Mouse (Mus musculus): Measurements from ENCODE around the gene Olfr881. TPM values are rescaled to one million over a fixed set of nuclear protein-coding genes. Genes with fewer than 3 reads are reported as not detected.

Olfr881 gene
- not detected in 2 replicates for polyA plus RNA-seq (2015; fragmentation: Nextera tagmentation; extraction: Ambion mirVana)

- Histone ChIP-seq H3K4me3 (no peak within 1 kb of the TSS), H3K36me3 (no peaks in the 10 kb centered on the region), H3K9me3 (no peaks in the 10 kb centered on the region), H3K27me3 (no peaks in the 10 kb centered on the region), H3K4me2 (no peak within 1 kb of the TSS), H3K9ac (no peak within 1 kb of the TSS), H3K4me1 (replicated peaks) (no peaks in the 10 kb centered on the region), H3K27ac (replicated peaks) (no peak within 1 kb of the TSS)
- ATAC-seq (ENCODE audit: low FRiP score, low read depth) = no peak
These were observed at the start of gene Olfr881 for GRCm38 (mm10) chr9:37991525-37991924. TSS of gene Olfr881 (plus strand) at chr9:37991825.

- Histone ChIP-seq H3K9ac (no peak overlapping the region), H3K27me3 (no peaks in the 10 kb centered on the region), H3K4me1 (replicated peaks) (no peaks in the 10 kb centered on the region), H3K9me3 (no peaks in the 10 kb centered on the region), H3K4me3 (no peak overlapping the region), H3K4me2 (no peak overlapping the region), H3K27ac (replicated peaks) (no peak overlapping the region), H3K36me3 (no peaks in the 10 kb centered on the region)
- WGBS = 67% methylated on average over 2 of the region's 2 CpGs
- no peak for ATAC-seq (ENCODE audit: low FRiP score, low read depth)
These were observed 7.1 kb downstream of the Olfr881 start for GRCm38 (mm10) chr9:37998581-37999204.

GRCm38 (mm10) chr9:38000021-38000420 lies 8.4 kb downstream of the Olfr881 start:
- H3K27me3 ChIP-seq = no peaks in the 10 kb centered on the region
- H3K36me3 ChIP-seq = no peaks in the 10 kb centered on the region
- no peak overlapping the region for H3K9ac ChIP-seq
- no peak overlapping the region for H3K27ac ChIP-seq (replicated peaks)
- WGBS = 64% methylated on average over 1 of the region's 1 CpGs
- H3K4me3 ChIP-seq = no peak overlapping the region
- no peaks in the 10 kb centered on the region for H3K4me1 ChIP-seq (replicated peaks)
- no peak for ATAC-seq (ENCODE audit: low FRiP score, low read depth)
- no peaks in the 10 kb centered on the region for H3K9me3 ChIP-seq
- no peak overlapping the region for H3K4me2 ChIP-seq

GRCm38 (mm10) chr9:38025508-38025907 lies 33.9 kb downstream of the Olfr881 start, which contains the start of gene Olfr883:
TSS of gene Olfr883 (plus strand) at chr9:38025808.
- Histone ChIP-seq H3K36me3 (no peaks in the 10 kb centered on the region), H3K27ac (replicated peaks) (no peak within 1 kb of the TSS), H3K4me3 (no peak within 1 kb of the TSS), H3K9me3 (no peaks in the 10 kb centered on the region), H3K4me2 (no peak within 1 kb of the TSS), H3K9ac (no peak within 1 kb of the TSS), H3K4me1 (replicated peaks) (no peaks in the 10 kb centered on the region), H3K27me3 (no peaks in the 10 kb centered on the region)
- no peak for ATAC-seq (ENCODE audit: low FRiP score, low read depth)
- 95% methylated on average over 1 of the region's 1 CpGs for WGBS

Other genes starting within 250 kb of the Olfr881 start
- not detected in 2 replicates for gene Olfr874, start 246.7 kb upstream of the Olfr881 start, polyA plus RNA-seq (2015; fragmentation: Nextera tagmentation; extraction: Ambion mirVana)
- gene Olfr875, start 220.0 kb upstream of the Olfr881 start, polyA plus RNA-seq (2015; fragmentation: Nextera tagmentation; extraction: Ambion mirVana) = not detected in 2 replicates
- gene Olfr876, start 188.8 kb upstream of the Olfr881 start, polyA plus RNA-seq (2015; fragmentation: Nextera tagmentation; extraction: Ambion mirVana) = not detected in 2 replicates
- not detected in 2 replicates for gene Olfr877, start 137.6 kb upstream of the Olfr881 start, polyA plus RNA-seq (2015; fragmentation: Nextera tagmentation; extraction: Ambion mirVana)
- gene Olfr145, start 95.1 kb upstream of the Olfr881 start, polyA plus RNA-seq (2015; fragmentation: Nextera tagmentation; extraction: Ambion mirVana) = not detected in 2 replicates
- gene Olfr878, start 74.0 kb upstream of the Olfr881 start, polyA plus RNA-seq (2015; fragmentation: Nextera tagmentation; extraction: Ambion mirVana) = not detected in 2 replicates
- not detected in 2 replicates for gene Olfr883, start 34.0 kb downstream of the Olfr881 start, polyA plus RNA-seq (2015; fragmentation: Nextera tagmentation; extraction: Ambion mirVana)
- gene Olfr884, start 54.7 kb downstream of the Olfr881 start, polyA plus RNA-seq (2015; fragmentation: Nextera tagmentation; extraction: Ambion mirVana) = not detected in 2 replicates
- not detected in 2 replicates for gene Olfr885, start 69.5 kb downstream of the Olfr881 start, polyA plus RNA-seq (2015; fragmentation: Nextera tagmentation; extraction: Ambion mirVana)
- gene Olfr887, start 92.2 kb downstream of the Olfr881 start, polyA plus RNA-seq (2015; fragmentation: Nextera tagmentation; extraction: Ambion mirVana) = not detected in 2 replicates
- not detected in 2 replicates for gene Olfr888, start 116.3 kb downstream of the Olfr881 start, polyA plus RNA-seq (2015; fragmentation: Nextera tagmentation; extraction: Ambion mirVana)
- 0.10 TPM in 2 replicates for gene Olfr889, start 123.4 kb downstream of the Olfr881 start, polyA plus RNA-seq (2015; fragmentation: Nextera tagmentation; extraction: Ambion mirVana)
- not detected in 2 replicates for gene Olfr890, start 150.7 kb downstream of the Olfr881 start, polyA plus RNA-seq (2015; fragmentation: Nextera tagmentation; extraction: Ambion mirVana)
- gene Olfr891, start 189.0 kb downstream of the Olfr881 start, polyA plus RNA-seq (2015; fragmentation: Nextera tagmentation; extraction: Ambion mirVana) = not detected in 2 replicates
- not detected in 2 replicates for gene Olfr893, start 216.5 kb downstream of the Olfr881 start, polyA plus RNA-seq (2015; fragmentation: Nextera tagmentation; extraction: Ambion mirVana)
- gene Olfr894, start 226.2 kb downstream of the Olfr881 start, polyA plus RNA-seq (2015; fragmentation: Nextera tagmentation; extraction: Ambion mirVana) = not detected in 2 replicates

Data from hindbrain, embryonic 15.5 days (tissue).